9 mouse cellular contexts compared by ENCODE assay signal in the genomic region with DNA sequence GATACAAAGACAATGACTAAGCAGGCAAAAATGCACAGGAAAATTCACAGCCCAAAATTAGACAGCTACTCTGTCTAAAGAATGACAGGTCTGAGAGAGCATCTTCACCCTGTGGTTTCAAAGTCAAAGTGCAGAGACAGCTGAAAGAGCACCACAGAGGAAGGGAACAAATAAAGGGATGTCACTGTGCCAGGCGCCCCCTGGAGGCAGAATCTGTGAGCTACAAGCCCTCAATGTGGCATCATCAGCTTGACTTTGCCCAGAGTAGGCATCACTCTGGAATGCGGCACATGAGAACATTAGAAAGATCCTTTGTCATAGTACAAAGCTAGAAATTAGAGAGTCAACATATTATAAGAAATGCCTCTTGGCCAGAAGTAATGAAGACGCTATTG. TPM values are rescaled to one million over a fixed set of nuclear protein-coding genes. Genes with fewer than 3 reads are reported as not detected.
DNase-seq lines count a peak whose midpoint lies in the region; ATAC-seq lines count a peak whose summit lies in the region.
"Had no signal": no experiment of that assay in that cellular context is flagged by ENCODE, and none has a peak within 500 bp of the region (broad histone marks: within the 10 kb centered on the region; RNA-seq: fewer than 3 reads in every experiment).

No protein-coding gene starts in this region.

- no peak for ATAC-seq in liver, embryonic 12.5 days
- ATAC-seq in megakaryocyte progenitor cell, adult 5-6 weeks (replicated peaks; ENCODE audit: poor library complexity): peak; percentile 96

- H3K4me1 ChIP-seq in liver, embryonic 12.5 days: no peaks in the 10 kb centered on the region

- no peak overlapping the region for H3K4me3 ChIP-seq in liver, embryonic 12.5 days
- H3K4me3 ChIP-seq: hindbrain, embryonic 15.5 days had no signal

- no peak overlapping the region for H3K27ac ChIP-seq in liver, embryonic 12.5 days
- H3K27ac ChIP-seq: hindbrain, embryonic 15.5 days had no signal

- H3K36me3 ChIP-seq in liver, embryonic 12.5 days: peaks cover 12% of the 10 kb centered on the region
- H3K36me3 ChIP-seq: hindbrain, embryonic 15.5 days had no signal

- DNase-seq in cerebellum, postnatal 25 days: peak; percentile 21 to 45
- DNase-seq in cerebellum, adult 8-10 months: no peak
- peak; percentile 38 for DNase-seq in liver
- DNase-seq in adrenal gland, postnatal 14 days: peak; percentile 71
- DNase-seq in kidney, postnatal 25 days: peak; percentile 52 to 60
- peak; percentile 57 for DNase-seq in thymus, postnatal 25 days

- no peaks in the 10 kb centered on the region for H3K27me3 ChIP-seq in liver, embryonic 12.5 days (replicated peaks)
- H3K27me3 ChIP-seq: hindbrain, embryonic 15.5 days had no signal

- no peak overlapping the region for H3K9ac ChIP-seq in liver, embryonic 12.5 days
- H3K9ac ChIP-seq: hindbrain, embryonic 15.5 days had no signal

- H3K9me3 ChIP-seq in liver, embryonic 12.5 days (replicated peaks): no peaks in the 10 kb centered on the region
- H3K9me3 ChIP-seq: hindbrain, embryonic 15.5 days had no signal

- H3K4me2 ChIP-seq in liver, embryonic 12.5 days: no peak overlapping the region
- H3K4me2 ChIP-seq: hindbrain, embryonic 15.5 days had no signal

- 65% methylated on average over 3 of the region's 3 CpGs for WGBS in liver, embryonic 12.5 days (ENCODE audit: insufficient replicate concordance)

RNA-seq across cellular contexts. Expression of gene Suclg2, which starts 49.3 kb away (rescaled TPM):
- 47.7 and 49.0 TPM in 2 replicates for polyA plus RNA-seq in liver, embryonic 12.5 days (2016; fragmentation: Nextera tagmentation; extraction: Ambion mirVana)
- 135 and 141 TPM in 2 replicates for total RNA-seq in adrenal gland, postnatal 14 days (2021)
- 44.3 and 46.0 TPM in 2 replicates for total RNA-seq in megakaryocyte progenitor cell, adult 5-6 weeks (2015)
- 58.8 and 134 TPM in 2 replicates for total RNA-seq in megakaryocyte progenitor cell, adult 5-6 weeks (2017)
